Mouse (Mus musculus) mouse embryonic stem cell (cell line): Measurements from ENCODE around the gene Efcab3.
"Not testable (repeated sequence)": the region's sequence is repeated elsewhere in the genome, so short reads cannot be mapped to it uniquely, and the experiment has no call there.

Experiments used
- in situ Hi-C, 2 experiments: fragments of 300-500 bp; cut with MboI; formaldehyde crosslinking; loops; 1 replicate in 1 of 2; 3 replicates in 1 of 2; pipeline ENCODE4 v1.14.3; 2019 to 2020; ENCODE audit warnings: low sequenced_read_pairs in 2 of 2, low pct_unique_long_range_greater_than_20kb in 1 of 2, mixed read lengths in 1 of 2; ENCODE audit not compliant: unreplicated experiment in 1 of 2

Gene Efcab3

DNA sequence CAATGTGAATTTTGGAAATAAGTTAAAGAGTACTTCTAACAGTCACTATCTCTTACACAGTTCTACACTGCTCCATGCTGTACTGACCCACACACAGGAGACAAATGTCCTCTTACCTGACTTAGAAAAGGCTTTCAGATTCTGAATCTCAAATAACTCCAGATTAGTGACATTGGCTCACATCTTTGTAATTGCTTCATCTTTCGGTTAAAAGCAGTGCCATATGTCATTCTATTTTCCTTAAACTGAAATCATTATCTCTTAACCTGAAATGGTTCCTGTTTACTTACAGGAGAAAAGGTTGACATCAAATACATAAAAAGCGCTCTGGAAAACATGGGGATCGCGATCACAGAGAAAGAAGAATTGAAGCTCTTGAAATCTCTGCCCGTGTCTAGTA is at the start of gene Efcab3:
Gene Efcab3, plus strand, starts transcription at position 301 of the 400 bp plus-strand sequence.
- in situ Hi-C loops, result no loop called here

DNA sequence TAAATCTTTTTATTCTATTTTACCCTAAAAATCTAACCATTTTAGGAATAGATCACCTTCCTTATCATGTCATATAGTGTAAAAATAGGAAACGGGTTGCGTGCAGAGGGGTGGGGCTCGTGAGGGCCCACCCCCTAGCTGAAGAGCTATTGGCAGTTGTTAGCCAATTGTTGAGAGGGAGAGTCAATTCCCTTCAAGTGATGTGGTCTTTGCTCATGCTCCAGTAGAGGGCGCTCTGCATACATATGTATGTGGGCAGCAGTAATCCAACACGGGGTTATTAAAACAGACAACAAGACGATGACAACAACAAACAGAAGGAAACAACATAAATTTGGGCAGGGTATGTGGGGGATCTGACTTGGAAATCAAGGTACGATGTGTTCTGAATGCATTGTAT is 42.3 kb upstream of the Efcab3 start:
- in situ Hi-C loops, result no loop called here

DNA sequence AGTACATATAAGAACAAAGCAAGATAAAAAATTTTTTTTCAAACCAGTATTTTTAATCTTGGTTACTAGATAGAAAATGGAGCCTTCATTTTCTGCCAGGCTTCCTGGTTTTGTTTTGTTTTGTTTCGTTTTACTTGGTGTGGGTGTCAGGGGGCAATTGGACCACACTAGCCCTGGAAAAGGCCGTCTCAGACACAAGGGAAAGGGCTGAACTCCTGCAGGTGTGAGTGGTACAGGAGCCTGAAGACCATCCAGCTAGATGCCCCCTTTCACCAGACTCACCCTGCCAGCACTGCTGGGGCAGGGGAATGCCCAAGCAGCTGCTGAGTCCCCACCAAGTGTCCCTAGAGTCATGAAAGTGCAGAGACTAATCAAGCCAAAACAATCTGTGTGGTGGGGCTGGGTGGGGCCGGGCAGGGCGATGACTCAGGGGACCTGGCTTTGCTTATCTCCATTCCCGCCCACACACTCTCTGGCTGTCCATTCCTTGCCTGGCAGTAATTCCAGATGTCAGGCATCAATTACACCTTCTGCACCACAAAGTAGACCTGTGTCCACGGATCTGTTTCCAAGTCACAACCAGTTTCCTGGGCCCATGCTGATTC is 34.5 kb upstream of the Efcab3 start:
- in situ Hi-C loops, result no loop called here

DNA sequence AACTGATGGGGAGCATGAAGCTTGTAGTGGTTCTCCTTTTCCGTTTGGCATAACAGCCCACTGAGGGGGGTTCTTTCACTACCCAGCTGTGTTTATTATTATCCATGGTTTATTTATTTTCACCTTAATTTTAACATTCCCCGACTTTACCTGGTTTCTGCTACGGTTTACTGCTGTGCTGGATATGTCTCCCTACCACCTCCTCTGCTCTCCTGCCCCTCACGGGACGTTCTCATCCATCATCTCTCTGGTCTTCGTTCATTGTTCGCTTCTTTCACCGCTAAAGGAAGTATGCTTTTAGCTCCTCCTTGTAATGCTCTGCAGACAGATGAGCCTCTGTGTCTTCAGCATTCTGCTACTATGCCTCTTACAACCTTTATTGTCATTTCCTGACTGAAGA is 33.9 kb upstream of the Efcab3 start:
- in situ Hi-C loops, result no loop called here

DNA sequence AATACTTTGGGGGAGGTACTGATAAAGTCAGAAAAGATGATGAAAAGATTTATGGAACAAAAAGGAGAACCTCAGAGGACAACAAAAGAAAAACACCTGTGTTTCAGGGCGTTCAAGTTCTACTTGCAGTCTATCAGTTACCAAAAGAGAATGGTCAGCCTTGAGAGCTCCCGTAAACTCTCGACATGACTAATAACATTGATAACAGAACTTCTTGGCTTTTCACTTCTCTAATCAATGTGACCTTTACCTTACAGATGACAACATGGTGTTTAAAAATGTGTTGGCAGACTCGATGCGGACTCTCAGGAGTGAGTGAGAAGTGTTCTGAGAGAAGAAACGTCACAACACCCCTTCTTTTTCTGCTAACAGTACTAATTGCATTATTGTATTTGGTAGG is 33.2 kb upstream of the Efcab3 start:
- in situ Hi-C loops, result no loop called here

DNA sequence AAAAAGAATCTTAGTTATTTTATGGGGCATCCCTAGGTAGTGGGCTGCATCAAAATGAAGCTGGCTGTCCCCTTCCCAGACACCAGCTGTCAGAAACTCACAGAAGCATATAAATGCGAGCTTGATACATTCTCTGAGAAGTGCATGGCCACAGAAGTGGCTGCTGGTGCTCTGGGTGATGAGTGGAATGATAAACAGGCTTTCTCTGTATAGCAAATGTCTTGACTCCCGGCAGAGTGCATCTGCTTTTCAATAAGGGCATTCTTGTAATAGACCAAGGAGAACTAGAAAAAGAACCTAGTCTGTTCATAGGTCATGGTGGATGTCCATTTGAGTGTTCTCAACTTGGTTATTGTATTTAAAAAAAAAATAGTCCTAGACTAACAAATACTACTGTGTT is 32.3 kb upstream of the Efcab3 start:
- in situ Hi-C loops, result no loop called here

DNA sequence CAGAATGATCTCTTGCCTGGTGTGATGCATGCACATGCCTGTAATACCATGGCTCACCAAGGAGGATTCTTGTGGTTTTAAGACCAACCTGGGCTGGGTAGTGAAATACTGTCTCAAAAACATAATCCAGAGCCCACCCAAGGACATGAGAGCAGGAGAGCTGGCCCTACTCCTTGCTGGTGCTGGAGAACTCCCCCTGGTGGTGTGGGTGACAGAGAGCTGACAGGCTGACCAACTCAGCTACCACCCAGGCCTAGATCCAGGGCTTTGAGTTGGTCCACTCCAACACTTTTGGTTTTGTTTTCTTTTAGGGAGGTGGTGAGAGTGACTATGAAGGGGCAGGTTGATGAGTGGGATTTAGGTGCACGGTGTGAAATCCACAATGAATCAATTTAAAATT is 28.3 kb upstream of the Efcab3 start:
- in situ Hi-C loops, result no loop called here

DNA sequence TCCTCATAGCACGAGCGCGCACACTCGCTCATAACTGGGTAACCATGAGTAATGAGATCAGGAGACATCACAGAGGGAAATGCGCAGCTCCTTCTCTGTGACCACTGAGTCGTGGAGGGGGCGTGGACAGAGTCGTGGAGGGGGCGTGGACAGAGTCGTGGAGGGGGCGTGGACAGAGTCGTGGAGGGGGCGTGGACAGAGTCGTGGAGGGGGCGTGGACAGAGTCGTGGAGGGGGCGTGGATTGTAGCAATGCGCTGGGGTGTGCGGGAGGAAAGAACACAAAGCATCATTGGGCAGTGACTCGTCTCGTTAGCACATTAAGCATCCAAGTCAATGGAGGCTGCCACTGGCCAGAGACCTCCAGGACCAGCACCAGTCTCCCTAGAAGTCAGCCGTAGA is 49.1 kb downstream of the Efcab3 start:
- in situ Hi-C loops, result not testable (repeated sequence)

DNA sequence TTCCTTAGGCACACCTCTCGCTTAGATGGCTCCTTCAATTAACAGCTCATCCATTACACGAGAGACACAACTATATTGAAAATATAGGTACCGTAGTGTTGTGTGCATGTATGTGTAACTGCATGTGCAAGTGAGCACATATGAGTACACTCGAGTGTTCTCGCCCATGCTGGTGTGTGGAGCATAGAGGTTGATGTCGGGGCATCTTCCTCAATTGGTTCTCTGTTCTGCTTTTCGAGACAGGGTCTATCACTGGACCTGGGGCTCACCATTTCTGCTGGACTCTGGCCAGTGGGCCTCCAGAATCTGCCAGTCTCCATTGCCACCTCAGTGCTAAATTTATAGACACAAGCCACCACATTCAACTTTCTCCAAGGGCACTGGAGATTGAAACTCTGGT is 54.4 kb downstream of the Efcab3 start:
- in situ Hi-C loops, result no loop called here

DNA sequence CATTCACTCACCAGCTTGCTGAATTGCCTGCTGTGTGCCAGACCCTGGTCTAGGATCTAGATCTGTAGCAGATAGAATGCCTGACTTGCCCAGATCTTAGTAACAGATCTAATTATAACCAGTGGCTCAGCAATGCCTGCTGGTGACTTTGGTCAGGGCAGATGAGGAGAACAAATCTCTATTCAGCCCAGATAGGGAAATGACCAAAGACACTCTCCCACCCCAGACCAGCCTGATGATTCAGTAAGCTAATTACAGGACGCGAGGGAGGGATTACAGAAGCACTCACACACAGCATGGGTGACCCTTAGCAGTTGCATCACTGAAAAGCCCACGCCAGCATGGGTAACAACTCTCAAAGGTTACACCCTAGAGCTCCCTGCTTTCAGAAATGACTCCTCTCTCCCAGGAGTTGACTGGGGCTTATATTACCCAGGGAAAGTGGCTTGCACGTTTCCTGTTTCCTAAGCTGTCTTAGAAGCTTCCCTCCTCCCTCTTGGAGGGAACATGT is 57.2 kb downstream of the Efcab3 start:
- in situ Hi-C loops, result no loop called here

DNA sequence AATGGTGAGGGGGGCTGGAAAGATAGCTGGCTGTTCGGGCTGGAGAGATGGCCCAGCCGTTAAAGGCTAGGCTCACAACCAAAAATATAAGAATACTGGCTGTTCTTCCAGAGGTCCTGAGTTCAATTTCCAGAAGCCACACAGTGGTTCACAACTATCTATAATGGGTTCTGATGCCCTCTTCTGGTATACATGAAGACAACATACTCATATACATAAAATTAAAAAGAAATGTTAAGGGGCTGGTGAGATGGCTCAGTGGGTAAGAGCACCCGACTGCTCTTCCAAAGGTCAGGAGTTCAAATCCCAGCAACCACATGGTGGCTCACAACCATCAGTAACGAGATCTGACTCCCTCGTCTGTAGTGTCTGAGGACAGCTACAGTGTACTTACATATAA is 58.4 kb downstream of the Efcab3 start:
- in situ Hi-C loops, result not testable (repeated sequence)

DNA sequence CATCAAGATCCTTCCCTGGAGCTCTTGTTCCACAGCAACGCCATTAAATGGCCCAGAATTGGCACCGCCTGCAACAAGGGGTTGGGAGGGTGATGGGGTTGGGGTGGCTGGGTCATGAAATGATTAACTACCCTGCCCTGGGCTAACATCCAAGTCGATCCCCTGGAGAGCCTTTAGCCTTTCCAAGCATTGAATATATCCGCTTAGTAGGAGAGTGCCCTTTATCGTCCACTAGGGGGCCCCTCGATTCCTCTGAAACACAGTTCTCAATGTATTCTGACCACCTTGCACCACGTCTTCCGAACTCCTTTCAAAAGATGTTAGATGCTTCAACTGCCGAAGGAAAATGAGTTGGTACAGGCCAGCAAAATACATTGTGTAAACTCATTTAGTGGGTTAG is 60.6 kb downstream of the Efcab3 start:
- in situ Hi-C loops, result no loop called here

DNA sequence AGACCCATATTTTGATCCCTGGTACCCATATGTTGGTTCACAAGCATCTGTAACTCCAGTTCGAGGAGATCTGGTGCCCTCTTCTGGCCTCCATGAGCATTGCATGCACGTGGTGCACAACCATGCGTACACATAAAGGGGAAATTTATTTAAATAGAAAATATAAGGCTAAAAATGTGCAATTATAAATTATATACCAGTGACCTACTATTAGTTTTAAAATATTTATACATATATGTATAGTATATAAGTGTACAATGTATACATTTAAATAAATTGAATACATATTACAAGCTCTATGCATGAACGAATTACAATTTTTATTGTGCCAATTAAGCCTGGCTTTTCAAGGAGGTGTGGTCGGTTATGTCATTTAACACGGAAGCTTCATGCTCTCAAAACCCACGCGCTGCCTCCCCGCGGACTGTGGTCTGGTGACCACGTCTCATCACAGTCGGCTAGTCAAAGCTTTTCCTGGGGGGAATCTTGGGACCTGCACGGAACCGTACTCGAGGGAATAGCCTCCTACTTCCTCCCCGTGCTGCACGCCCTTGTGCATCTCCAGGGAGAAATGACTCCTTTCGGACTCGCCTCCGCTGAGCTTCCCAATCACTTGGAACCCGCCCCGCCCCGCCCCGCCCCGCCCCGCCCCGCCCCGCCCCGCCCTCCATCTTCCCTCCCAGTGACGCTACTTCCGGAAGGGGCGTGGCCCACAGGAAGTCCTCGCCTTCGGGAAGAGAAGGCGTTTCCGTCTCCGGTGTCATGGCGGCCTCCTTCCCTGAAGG is 62.5 kb downstream of the Efcab3 start, which contains the start of gene Mettl2:
Gene Mettl2, plus strand, starts transcription at position 691 of the 785 bp plus-strand sequence.
- in situ Hi-C loops, result no loop called here

DNA sequence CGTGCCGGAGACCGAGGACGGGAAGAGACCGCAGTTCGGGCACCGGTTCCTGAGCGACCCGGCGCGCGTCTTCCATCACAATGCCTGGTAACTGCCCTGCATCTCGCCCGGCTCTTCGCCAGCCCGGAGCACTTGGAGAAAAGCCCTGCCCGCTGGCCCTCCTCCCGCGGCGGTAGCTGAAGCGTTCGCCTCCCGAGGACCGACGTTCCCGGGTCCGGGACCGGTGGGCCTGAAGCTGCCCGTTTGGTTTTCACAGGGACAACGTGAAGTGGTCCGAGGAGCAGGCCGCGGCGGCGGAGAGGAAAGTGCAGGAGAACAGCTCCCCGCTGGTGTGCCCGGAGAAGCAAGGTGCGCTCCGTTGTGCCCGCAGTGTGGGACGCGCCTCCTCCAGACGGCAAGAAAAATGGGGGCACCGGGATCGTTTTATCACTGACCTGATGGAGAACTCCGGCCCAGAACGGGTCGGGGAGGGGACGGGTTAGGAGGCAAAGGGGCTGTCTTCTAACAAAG is 63.2 kb downstream of the Efcab3 start:
- in situ Hi-C loops, result no loop called here

DNA sequence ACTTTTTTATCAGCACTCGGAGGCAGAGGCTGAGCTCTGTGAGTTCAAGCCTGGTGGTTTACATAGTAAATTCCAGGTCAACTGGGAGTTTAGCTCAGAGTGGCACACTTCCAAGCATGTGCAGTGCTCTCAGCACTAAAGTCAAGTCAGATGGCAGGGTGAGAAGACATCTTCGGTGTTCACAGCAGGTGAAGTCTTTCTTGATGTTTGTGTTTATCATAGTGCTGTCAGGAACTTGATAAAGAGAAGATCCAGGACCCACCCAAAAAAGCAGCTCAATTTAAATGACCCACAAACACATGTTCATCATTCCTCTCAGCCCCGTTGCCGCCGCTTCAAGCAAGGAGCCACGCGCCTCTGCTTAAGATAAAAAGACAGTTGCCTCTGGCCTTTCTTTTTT is 72.3 kb downstream of the Efcab3 start:
- in situ Hi-C loops, result no loop called here

DNA sequence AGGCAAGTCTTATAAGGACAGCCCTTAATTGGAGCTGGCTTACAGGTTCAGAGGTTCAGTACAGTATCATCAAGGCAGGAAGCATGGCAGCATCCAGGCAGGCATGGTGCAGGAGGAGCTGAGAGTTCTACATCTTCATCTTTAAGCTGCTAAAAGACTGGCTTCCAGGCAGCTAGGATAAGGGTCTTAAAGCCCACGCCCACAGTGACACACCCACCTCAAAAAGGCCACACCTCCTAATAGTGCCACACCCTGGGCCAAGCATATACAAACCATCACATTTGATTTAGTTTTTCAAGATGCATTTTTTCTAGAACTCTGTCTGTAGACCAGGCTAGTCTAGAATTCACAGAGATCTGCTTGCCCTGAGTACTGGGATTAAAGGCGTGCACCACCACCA is 73.9 kb downstream of the Efcab3 start:
- in situ Hi-C loops, result not testable (repeated sequence)

DNA sequence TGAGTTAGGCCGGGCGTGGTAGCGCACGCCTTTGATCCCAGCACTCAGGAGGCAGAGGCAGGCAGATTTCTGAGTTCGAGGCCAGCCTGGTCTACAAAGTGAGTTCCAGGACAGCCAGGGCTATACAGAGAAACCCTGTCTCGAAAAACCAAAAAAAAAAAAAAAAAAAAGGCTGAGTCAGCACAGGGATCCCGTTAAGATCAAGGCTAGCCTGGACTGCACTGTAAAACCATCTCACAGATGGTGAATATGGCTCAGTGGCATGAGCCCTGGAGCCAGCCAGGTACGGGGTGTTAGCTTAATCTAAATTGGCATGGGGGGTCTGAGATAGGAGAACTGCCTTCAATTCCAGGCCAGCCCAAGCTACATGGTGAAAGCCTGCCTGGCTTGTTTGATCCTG is 77.1 kb downstream of the Efcab3 start:
- in situ Hi-C loops, result not testable (repeated sequence)

DNA sequence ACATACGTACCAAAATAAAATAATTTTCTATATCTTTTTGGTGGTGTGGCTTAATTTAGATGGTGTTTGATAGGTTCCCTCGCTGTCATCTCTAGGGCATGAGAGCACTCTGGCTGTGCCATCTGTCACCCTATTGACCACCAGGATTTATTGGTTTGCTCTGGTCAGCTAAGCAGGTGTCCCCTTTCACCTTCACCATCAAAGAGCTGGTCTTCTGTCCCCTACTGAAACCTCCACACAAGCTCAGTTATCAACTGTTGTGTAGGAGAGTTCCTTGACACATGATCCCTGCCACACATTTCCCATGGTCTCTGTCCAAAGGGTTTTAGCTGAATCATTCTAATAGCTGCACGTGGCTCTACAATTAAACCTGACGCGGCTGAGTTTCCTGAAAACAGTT is 77.7 kb downstream of the Efcab3 start:
- in situ Hi-C loops, result no loop called here

DNA sequence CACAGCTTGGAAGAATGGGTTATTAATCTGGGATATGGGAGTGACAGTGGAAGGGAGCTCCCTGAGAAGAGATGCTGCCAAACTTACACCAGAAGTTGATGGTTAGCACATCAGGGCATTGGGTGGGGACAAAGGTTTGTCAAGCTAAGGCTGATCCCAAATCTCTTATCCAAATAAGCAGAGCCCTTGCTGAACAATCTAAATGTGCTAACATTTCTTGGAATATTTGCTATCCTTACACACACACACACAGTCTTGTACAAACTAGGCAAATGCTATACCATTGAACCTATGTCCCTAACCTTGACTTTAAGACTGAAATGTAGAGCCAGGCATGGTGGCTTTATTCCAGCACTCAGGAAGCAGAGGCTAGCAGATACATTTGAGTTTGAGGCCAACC is 80.2 kb downstream of the Efcab3 start:
- in situ Hi-C loops, result no loop called here

DNA sequence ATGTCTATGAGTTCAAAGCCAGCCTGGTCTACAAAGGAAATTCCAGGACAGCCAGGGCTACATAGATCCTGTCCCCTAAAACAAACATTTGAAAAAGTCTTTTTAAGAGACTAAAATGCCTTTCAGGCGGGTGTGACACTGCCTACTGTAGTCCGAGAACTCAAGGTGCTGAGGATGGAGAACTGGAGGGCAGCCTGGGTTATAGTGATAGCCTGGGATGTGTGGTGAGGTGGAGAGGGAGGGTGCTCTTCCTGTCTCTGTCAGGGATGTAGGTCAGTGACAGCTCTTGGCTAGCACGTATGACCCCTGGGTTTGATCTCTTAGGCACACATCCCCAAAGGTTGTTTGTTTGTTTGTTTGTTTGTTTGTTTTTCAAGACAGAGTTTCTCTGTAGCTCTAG is 80.7 kb downstream of the Efcab3 start:
- in situ Hi-C loops, result no loop called here
